Mouse (Mus musculus): Measurements from ENCODE around the gene St6galnac3.

- no peak for TF ChIP-seq CTCF (IDR thresholded peaks at IDR 0.05; ENCODE audit: low read depth, low read length)
- no peak for TF ChIP-seq POLR2A (IDR thresholded peaks at IDR 0.05; ENCODE audit: borderline replicate concordance, low read depth, low read length)
Observed at GRCm38 (mm10) chr3:153323446-153323845, 401.5 kb downstream of the St6galnac3 start.
